Mouse (Mus musculus) small intestine, adult 2 months (tissue): ENCODE data around the gene Evi5.

ENCODE experiments used
- CTCF ChIP-seq: fragments of 200-500 bp; IDR thresholded peaks from 2 replicates; pipeline ENCODE4 v1.5.1; 2012; ENCODE audit warnings: low read depth, mild to moderate bottlenecking, control low read depth, inconsistent platforms, low read length, moderate library complexity, mixed read lengths; ENCODE audit not compliant: insufficient replicate concordance, insufficient read length; ENCODE audit errors: extremely low read depth
- POLR2A ChIP-seq: fragments of 200-500 bp; IDR thresholded peaks from 2 replicates; pipeline ENCODE4 v1.6.1; 2012; ENCODE audit warnings: low read depth, mild to moderate bottlenecking, control low read depth, inconsistent platforms, low read length, moderate library complexity

- TF ChIP-seq CTCF = no peak
- TF ChIP-seq POLR2A = no peak
Measured at GRCm38 (mm10) chr5:107904325-107904724, 29.4 kb upstream of the Evi5 start.
